Mouse (Mus musculus): ENCODE measurements at regions not wholly inside any gene's neighbourhood (a gene's known extent, or its start where the extent isn't known, plus 50 kb on each side); places are given as distances from the start of the nearest gene placed in this dataset.

DNA sequence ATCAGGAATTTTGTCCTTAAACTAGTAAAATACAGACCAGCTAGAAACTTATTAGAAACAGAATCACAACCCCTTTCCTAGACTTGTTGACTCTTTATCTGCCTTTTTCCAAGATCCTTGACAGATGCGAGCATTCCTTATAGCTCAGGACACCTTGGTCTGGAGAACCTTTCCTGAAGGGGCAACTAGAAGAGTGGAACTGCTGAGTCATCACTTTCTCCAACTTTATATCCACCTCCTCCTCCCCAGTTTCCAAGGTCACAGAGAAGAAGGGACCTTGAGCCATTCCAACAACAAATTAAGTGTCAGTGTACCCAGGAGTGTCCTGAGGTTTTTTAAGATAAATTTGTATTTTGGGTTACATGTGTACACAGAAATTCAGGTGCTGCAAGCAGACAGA is 111.5 kb upstream of the Aco1 start:
- TF ChIP-seq CTCF (IDR thresholded peaks at IDR 0.05; ENCODE audit: low read depth, low read length) (no peak), POLR2A (IDR thresholded peaks at IDR 0.05; ENCODE audit: insufficient read depth, low read length) (no peak)

Measured in ES-Bruce4 (cell line).